In the genomic region with DNA sequence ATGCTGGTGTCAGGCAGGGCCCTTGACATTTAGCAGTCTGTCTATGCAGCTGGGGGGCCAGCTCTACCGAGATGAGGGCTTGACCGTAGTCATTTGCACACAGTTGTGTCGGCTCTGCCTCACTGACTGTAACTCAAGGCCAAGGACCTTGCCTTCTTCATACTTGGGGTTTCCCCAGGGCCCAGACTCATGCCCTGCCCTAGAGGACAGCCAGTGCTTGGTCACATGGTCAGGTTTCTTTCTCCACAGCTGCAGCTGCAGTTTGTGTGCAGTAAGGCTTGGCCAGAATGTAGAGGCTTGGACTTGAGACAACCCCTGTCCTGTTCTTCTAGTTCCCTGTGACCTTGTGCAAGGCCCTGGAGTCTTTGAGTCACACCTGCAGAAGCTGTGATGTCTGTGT, we compare ENCODE assay signal across 9 mouse cellular contexts.
A peak's percentile ranks its signal among the peaks of the same experiment; 100 is the strongest.
DNase-seq lines count a peak whose midpoint lies in the region; ATAC-seq and TF ChIP-seq lines count a peak whose summit lies in the region.
"Had no signal": no experiment of that assay in that cellular context is flagged by ENCODE, and none has a peak within 500 bp of the region (broad histone marks: within the 10 kb centered on the region; RNA-seq: fewer than 3 reads in every experiment).

No protein-coding gene starts in this region.

- ATAC-seq in liver, embryonic 12.5 days, result no peak
- peak; percentile 54 for ATAC-seq in Patski
- peak; percentile 69 for ATAC-seq in monocyte, adult 5-6 weeks (replicated peaks; ENCODE audit: insufficient number of reproducible peaks, low FRiP score, low TSS enrichment, poor library complexity, severe bottlenecking)
- ATAC-seq in frontal cortex, adult (ENCODE audit: low TSS enrichment), result no peak

- no peaks in the 10 kb centered on the region for H3K79me2 ChIP-seq in liver, adult 2 months (ENCODE audit: control insufficient read depth, insufficient read depth, low read length)

- no peak overlapping the region for H3K27ac ChIP-seq in liver, adult 2 months (replicated peaks; ENCODE audit: insufficient read depth, low read depth, low read length)
- H3K27ac ChIP-seq in liver, embryonic 12.5 days, result no peak overlapping the region
- H3K27ac ChIP-seq in embryonic facial prominence, embryonic 10.5 days (replicated peaks), result 0 out of 2 replicates have a peak overlapping the region, but pooled peaks have one; percentile 12

- H3K27me3 ChIP-seq in liver, adult 2 months (ENCODE audit: control insufficient read depth, insufficient read depth, low read length), result no peaks in the 10 kb centered on the region
- H3K27me3 ChIP-seq in liver, embryonic 12.5 days (replicated peaks), result no peaks in the 10 kb centered on the region
- no peaks in the 10 kb centered on the region for H3K27me3 ChIP-seq in Patski
- H3K27me3 ChIP-seq in embryonic facial prominence, embryonic 10.5 days (replicated peaks; ENCODE audit: low read depth, poor library complexity, severe bottlenecking), result 0 out of 2 replicates have a peak, but pooled peaks cover 4% of the 10 kb centered on the region

- in situ Hi-C loops in Patski (cut with MboI; ENCODE audit: low pct_unique_long_range_greater_than_20kb), result no loop called here

- TF ChIP-seq POLR2A in liver, adult 2 months (IDR thresholded peaks at IDR 0.05; ENCODE audit: extremely low read depth, insufficient read depth, low read length), result no peak

- H3K4me1 ChIP-seq in liver, adult 2 months (ENCODE audit: control insufficient read depth, insufficient read depth, low read length), result peaks cover 20% of the 10 kb centered on the region
- peaks cover 6% of the 10 kb centered on the region; the same call in 1 of the 2 replicates for H3K4me1 ChIP-seq in liver, embryonic 12.5 days
- H3K4me1 ChIP-seq in embryonic facial prominence, embryonic 10.5 days, result peaks cover 41% of the 10 kb centered on the region

- H3K4me3 ChIP-seq in liver, adult 2 months (ENCODE audit: insufficient read depth, low read depth, low read length), result no peak overlapping the region
- H3K4me3 ChIP-seq in liver, embryonic 12.5 days, result no peak overlapping the region
- H3K4me3 ChIP-seq in embryonic facial prominence, embryonic 10.5 days, result no peak overlapping the region

- no peaks in the 10 kb centered on the region for H3K9me3 ChIP-seq in liver, embryonic 12.5 days (replicated peaks)
- no peaks in the 10 kb centered on the region for H3K9me3 ChIP-seq in embryonic facial prominence, embryonic 10.5 days

- H3K36me3 ChIP-seq in liver, adult 2 months (ENCODE audit: control insufficient read depth, insufficient read depth, low read length), result no peaks in the 10 kb centered on the region
- H3K36me3 ChIP-seq in liver, embryonic 12.5 days, result no peaks in the 10 kb centered on the region
- no peaks in the 10 kb centered on the region for H3K36me3 ChIP-seq in embryonic facial prominence, embryonic 10.5 days (replicated peaks)

- 88% methylated on average over 3 of the region's 3 CpGs for WGBS in liver, adult 2 months
- WGBS in liver, embryonic 12.5 days (ENCODE audit: insufficient replicate concordance), result 68% methylated on average over 3 of the region's 3 CpGs
- 91% methylated on average over 3 of the region's 3 CpGs for WGBS in embryonic facial prominence, embryonic 10.5 days

- peak; percentile 29 for DNase-seq in liver, adult 2 months (ENCODE audit: extremely low read depth, low read depth, low spot score)
- no peak for DNase-seq in Patski (ENCODE audit: low read depth, low spot score)
- DNase-seq in embryonic facial prominence, embryonic 10.5 days (ENCODE audit: low spot score), result no peak
- DNase-seq in right cerebral cortex, postnatal 36 days (ENCODE audit: low spot score in 2 of 2), result no peak
- DNase-seq in layer of hippocampus, adult 18-20 months (ENCODE audit: low spot score in 2 of 2), result no peak
- DNase-seq: thymus, postnatal 14 days had no signal

- H3K4me2 ChIP-seq in liver, embryonic 12.5 days, result no peak overlapping the region

- POLR2A ChIA-PET in Patski (lab: Charles Lee), result no interaction called here

- CTCF ChIA-PET in Patski (lab: Charles Lee), result interaction anchor here (1.3 to 2.2 kb wide), 4 partner anchors 12 to 189 kb away, joined by 3 to 5 read pairs (median 4); no protein-coding TSS in a partner anchor

- H3K9ac ChIP-seq in liver, adult 2 months (ENCODE audit: low read depth, low read length), result no peak overlapping the region
- H3K9ac ChIP-seq in liver, embryonic 12.5 days, result no peak overlapping the region

- TF ChIP-seq CTCF in liver, adult 2 months (IDR thresholded peaks at IDR 0.05; ENCODE audit: low read depth, low read length), result no peak
- no peak for TF ChIP-seq CTCF in Patski (IDR thresholded peaks at IDR 0.05)

Comparison
In these comparisons a context has a peak if more than half of its experiments do, and no peak if none do; other contexts are left out.
1. ATAC-seq: peak in Patski (single experiment) and monocyte, adult 5-6 weeks (single experiment); none in liver, embryonic 12.5 days (single experiment) and frontal cortex, adult (single experiment).